Mouse (Mus musculus): ENCODE data around the gene Drg2. TPM values are rescaled to one million over a fixed set of nuclear protein-coding genes. Genes with fewer than 3 reads are reported as not detected.
"Not testable (repeated sequence)": the region's sequence is repeated elsewhere in the genome, so short reads cannot be mapped to it uniquely, and the experiment has no call there.

Drg2 gene
- polyA plus RNA-seq, 1 experiment from 2014 or later = 100 TPM

DNA sequence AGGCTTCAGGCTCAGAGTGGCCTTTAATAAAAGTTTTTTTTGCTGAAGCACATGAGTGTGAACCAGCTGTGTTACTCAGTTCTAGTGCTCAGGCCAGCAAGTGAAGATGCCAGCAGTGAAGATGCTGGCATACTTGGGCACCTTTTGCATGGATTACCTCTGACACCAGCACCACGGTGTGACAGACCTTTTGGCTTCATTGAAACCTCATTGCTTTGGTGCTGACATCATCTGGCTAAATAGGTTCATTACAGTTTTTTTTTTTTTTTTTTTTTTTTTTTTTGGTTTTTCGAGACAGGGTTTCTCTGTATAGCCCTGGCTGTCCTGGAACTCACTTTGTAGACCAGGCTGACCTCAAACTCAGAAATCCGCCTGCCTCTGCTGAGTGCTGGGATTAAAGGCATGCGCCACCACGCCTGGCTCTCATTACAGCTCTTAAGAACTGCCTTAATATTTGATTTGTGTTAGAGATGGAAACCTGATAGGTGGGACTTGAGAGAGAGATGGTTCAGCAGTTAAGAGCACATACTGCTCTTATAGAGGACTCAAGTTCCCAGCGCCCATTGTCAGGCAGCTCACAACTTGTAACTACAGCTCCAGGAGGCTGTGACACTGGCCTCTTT is 32.2 kb upstream of the Drg2 start:
- Histone ChIP-seq H3K4me3 (ENCODE audit: low read length) (no peak overlapping the region), H3K27me3 (replicated peaks; ENCODE audit: control insufficient read depth, insufficient read depth, low read length) (no peaks in the 10 kb centered on the region), H3K9ac (ENCODE audit: low read depth, low read length) (no peak overlapping the region), H3K9me3 (ENCODE audit: control insufficient read depth, low read length) (no peaks in the 10 kb centered on the region), H3K4me1 (ENCODE audit: control insufficient read depth, insufficient read depth, low read depth, low read length) (peaks cover 11% of the 10 kb centered on the region), H3K36me3 (ENCODE audit: control insufficient read depth, insufficient read depth, low read length) (no peaks in the 10 kb centered on the region; the same call in 1 of the 2 replicates), H3K27ac (ENCODE audit: low read depth, low read length) (no peak overlapping the region), H3K4me2 (ENCODE audit: low read length) (no peak overlapping the region)
- WGBS = 68% methylated on average over 5 of the region's 6 CpGs
- ATAC-seq = no peak

DNA sequence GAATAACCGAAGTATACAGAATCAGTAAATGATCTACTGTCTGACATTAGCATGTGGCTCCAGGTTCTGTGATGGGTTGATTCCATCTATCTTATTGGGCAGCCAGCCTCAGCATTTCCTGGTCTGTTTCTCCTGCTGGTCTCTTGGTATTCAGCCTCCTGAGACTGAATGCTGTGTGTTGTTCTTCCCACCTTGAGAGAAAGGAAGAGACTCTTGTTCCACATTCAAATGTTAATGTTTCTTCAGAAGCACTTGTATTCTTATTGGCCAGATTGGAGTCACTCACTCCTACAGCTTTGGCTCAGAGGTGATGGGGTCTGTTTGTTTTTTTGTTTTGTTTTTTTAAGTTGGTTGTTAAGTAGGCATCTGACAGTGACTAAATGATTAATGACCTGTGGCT is 31.4 kb upstream of the Drg2 start:
- Histone ChIP-seq H3K9ac (ENCODE audit: low read depth, low read length) (no peak overlapping the region), H3K36me3 (ENCODE audit: control insufficient read depth, insufficient read depth, low read length) (peaks cover 1% of the 10 kb centered on the region; the same call in 1 of the 2 replicates), H3K4me2 (ENCODE audit: low read length) (no peak overlapping the region), H3K27ac (ENCODE audit: low read depth, low read length) (no peak overlapping the region), H3K4me3 (ENCODE audit: low read length) (no peak overlapping the region), H3K9me3 (ENCODE audit: control insufficient read depth, low read length) (no peaks in the 10 kb centered on the region), H3K27me3 (replicated peaks; ENCODE audit: control insufficient read depth, insufficient read depth, low read length) (no peaks in the 10 kb centered on the region), H3K4me1 (ENCODE audit: control insufficient read depth, insufficient read depth, low read depth, low read length) (peaks cover 11% of the 10 kb centered on the region)
- ATAC-seq = no peak
- 44% methylated on average over 1 of the region's 1 CpGs for WGBS

DNA sequence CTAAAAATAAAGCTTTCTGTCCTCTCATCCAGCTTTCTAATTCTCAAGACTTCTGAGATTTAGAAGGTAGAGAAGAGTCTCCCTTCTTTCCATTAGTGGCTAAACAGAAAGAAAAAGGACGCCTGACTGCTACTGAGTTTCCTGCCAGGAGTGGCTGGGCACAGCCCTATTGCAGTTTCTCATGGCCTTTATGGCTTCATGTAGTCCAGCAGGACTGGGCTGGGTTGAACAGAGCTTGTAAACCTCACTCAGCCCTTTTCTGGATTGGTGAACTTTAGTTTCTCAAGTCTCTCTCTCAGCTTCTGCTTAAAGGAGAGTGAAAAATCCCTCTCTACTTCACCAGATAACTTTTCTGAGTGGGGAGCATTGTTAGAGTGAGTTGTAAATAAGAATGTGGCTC is 28.0 kb upstream of the Drg2 start:
- no peak for ATAC-seq
- WGBS = 93% methylated on average over 1 of the region's 1 CpGs
- no peak overlapping the region for H3K4me2 ChIP-seq (ENCODE audit: low read length)

DNA sequence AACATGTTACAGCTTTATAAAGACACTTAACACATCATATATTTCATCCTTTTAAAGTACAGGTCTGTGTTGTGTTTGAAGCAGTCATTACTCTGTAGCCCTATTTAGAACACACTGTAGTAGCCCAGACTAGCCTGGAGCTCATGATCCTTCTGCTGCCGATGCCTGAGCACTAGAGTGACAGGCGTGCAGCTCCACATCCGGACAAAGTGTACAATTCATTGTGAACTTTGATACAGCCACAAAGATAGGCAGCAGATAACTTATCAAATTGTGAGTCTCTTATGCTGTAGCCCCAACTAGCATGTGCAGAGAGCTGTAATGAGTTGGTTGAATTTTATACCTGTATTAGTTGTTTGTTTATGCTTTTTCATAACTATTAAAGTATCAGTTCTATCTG is 26.8 kb upstream of the Drg2 start:
- no peak overlapping the region for H3K9ac ChIP-seq (ENCODE audit: low read depth, low read length)
- peaks cover 10% of the 10 kb centered on the region for H3K36me3 ChIP-seq (ENCODE audit: control insufficient read depth, insufficient read depth, low read length)
- H3K4me3 ChIP-seq (ENCODE audit: low read length) = no peak overlapping the region
- no peak overlapping the region for H3K27ac ChIP-seq (ENCODE audit: low read depth, low read length)
- ATAC-seq = no peak
- no peak overlapping the region for H3K4me2 ChIP-seq (ENCODE audit: low read length)
- 91% methylated on average over 3 of the region's 3 CpGs for WGBS
- H3K27me3 ChIP-seq (replicated peaks; ENCODE audit: control insufficient read depth, insufficient read depth, low read length) = no peaks in the 10 kb centered on the region
- no peaks in the 10 kb centered on the region for H3K9me3 ChIP-seq (ENCODE audit: control insufficient read depth, low read length)
- no peaks in the 10 kb centered on the region for H3K4me1 ChIP-seq (ENCODE audit: control insufficient read depth, insufficient read depth, low read depth, low read length)

More for the DNA sequence above, 28.0 kb upstream of the Drg2 start:
- Histone ChIP-seq H3K9ac (ENCODE audit: low read depth, low read length) (no peak overlapping the region), H3K27me3 (replicated peaks; ENCODE audit: control insufficient read depth, insufficient read depth, low read length) (no peaks in the 10 kb centered on the region), H3K27ac (ENCODE audit: low read depth, low read length) (no peak overlapping the region), H3K4me1 (ENCODE audit: control insufficient read depth, insufficient read depth, low read depth, low read length) (no peaks in the 10 kb centered on the region), H3K36me3 (ENCODE audit: control insufficient read depth, insufficient read depth, low read length) (peaks cover 4% of the 10 kb centered on the region), H3K4me3 (ENCODE audit: low read length) (no peak overlapping the region), H3K9me3 (ENCODE audit: control insufficient read depth, low read length) (no peaks in the 10 kb centered on the region)

DNA sequence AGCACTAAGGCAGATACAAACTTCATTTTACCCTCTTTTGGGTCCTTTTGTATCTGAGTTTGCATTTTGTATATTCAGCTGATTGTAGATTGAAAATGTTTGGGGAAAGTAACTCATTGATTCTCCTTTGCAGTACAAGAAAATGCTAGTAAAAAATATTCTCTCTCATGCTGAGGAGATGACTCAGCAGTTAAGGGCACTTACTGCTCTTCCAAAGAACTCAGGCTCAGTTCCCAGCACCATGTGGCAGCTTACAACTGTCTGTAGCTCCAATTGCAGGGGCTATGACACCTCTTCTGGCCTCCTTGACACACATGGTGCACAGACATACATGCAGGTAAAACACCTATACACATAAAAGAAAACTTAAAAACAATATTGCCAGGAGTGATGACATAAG is 20.9 kb upstream of the Drg2 start:
- no peak overlapping the region for H3K27ac ChIP-seq (ENCODE audit: low read depth, low read length)
- no peak overlapping the region for H3K4me2 ChIP-seq (ENCODE audit: low read length)
- no peak for ATAC-seq
- peaks cover 28% of the 10 kb centered on the region for H3K36me3 ChIP-seq (ENCODE audit: control insufficient read depth, insufficient read depth, low read length)
- H3K9me3 ChIP-seq (ENCODE audit: control insufficient read depth, low read length) = no peaks in the 10 kb centered on the region
- no peak overlapping the region for H3K9ac ChIP-seq (ENCODE audit: low read depth, low read length)
- H3K4me3 ChIP-seq (ENCODE audit: low read length) = no peak overlapping the region
- H3K27me3 ChIP-seq (replicated peaks; ENCODE audit: control insufficient read depth, insufficient read depth, low read length) = no peaks in the 10 kb centered on the region
- no peaks in the 10 kb centered on the region for H3K4me1 ChIP-seq (ENCODE audit: control insufficient read depth, insufficient read depth, low read depth, low read length)

DNA sequence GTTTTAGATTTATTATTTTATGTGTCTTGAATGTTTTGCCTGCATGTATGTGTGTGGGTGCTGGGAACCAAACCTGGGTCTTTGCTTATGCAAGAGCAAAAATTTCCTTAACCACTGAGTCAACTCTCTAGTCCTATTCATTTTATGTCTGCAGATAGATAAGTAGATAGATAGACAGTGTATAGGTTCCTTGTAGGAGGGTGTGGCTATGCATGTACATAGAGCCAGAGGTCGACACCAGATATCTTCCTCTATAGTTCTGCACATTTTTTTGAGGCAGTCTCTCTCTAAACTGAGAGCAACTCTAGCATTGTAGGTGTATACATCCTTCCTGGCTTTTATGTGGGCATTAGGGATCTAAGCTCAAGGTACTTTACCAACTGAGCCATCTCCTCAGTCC is 19.3 kb upstream of the Drg2 start:
- WGBS = 96% methylated on average over 1 of the region's 1 CpGs
- no peak overlapping the region for H3K9ac ChIP-seq (ENCODE audit: low read depth, low read length)
- H3K27me3 ChIP-seq (replicated peaks; ENCODE audit: control insufficient read depth, insufficient read depth, low read length) = no peaks in the 10 kb centered on the region

DNA sequence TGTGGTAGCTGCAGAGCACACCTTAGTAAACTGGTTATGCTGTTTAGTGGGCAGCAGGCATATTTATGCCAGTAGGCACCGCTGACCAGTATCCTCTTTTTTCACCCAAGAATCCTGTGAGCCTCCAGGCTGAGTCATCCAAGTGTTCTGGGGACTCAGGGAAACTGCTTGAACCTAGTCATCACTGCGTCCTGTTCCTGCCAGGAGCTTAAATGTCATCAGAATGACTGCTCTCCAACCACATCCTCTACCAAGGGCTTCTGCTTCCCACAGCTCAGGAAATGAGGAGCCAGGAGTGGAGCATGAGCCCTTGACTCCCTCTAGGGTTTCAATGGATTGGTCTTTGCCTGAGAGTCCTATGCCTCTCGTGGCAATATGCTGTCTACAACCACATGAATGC is 17.8 kb upstream of the Drg2 start:
- H3K9ac ChIP-seq (ENCODE audit: low read depth, low read length) = no peak overlapping the region
- no peak overlapping the region for H3K4me3 ChIP-seq (ENCODE audit: low read length)
- H3K4me1 ChIP-seq (ENCODE audit: control insufficient read depth, insufficient read depth, low read depth, low read length) = no peaks in the 10 kb centered on the region
- H3K27me3 ChIP-seq (replicated peaks; ENCODE audit: control insufficient read depth, insufficient read depth, low read length) = no peaks in the 10 kb centered on the region
- no peak overlapping the region for H3K27ac ChIP-seq (ENCODE audit: low read depth, low read length)
- no peak overlapping the region for H3K4me2 ChIP-seq (ENCODE audit: low read length)
- peaks cover 32% of the 10 kb centered on the region for H3K36me3 ChIP-seq (ENCODE audit: control insufficient read depth, insufficient read depth, low read length)
- no peak for ATAC-seq
- no peaks in the 10 kb centered on the region for H3K9me3 ChIP-seq (ENCODE audit: control insufficient read depth, low read length)
- WGBS = 97% methylated on average over 3 of the region's 3 CpGs

More for the DNA sequence above, 19.3 kb upstream of the Drg2 start:
- H3K4me3 ChIP-seq (ENCODE audit: low read length) = no peak overlapping the region
- peaks cover 28% of the 10 kb centered on the region for H3K36me3 ChIP-seq (ENCODE audit: control insufficient read depth, insufficient read depth, low read length)
- no peak overlapping the region for H3K27ac ChIP-seq (ENCODE audit: low read depth, low read length)
- H3K9me3 ChIP-seq (ENCODE audit: control insufficient read depth, low read length) = no peaks in the 10 kb centered on the region
- no peak for ATAC-seq
- H3K4me2 ChIP-seq (ENCODE audit: low read length) = no peak overlapping the region
- no peaks in the 10 kb centered on the region for H3K4me1 ChIP-seq (ENCODE audit: control insufficient read depth, insufficient read depth, low read depth, low read length)

DNA sequence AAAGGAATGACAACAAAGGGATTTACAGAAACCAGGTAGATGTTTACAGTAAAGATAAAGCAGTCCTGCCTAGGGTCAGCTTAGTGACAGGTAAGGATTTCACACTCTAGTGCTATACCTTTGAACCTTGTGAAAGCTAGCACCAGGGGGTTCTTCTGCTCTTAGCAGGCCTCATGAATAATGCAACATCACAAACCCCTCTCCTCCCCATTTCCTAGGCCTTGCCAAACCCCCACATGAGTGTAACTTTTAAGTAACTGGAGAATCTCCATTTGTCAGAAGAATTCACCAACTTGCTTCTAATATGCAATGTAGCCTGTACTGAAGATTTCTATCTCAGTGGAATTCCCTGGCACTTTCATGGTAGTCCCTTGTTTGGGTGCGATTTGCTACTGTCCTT is 14.8 kb upstream of the Drg2 start:
- H3K4me1 ChIP-seq (ENCODE audit: control insufficient read depth, insufficient read depth, low read depth, low read length) = not testable (repeated sequence)
- 21% methylated on average over 1 of the region's 1 CpGs for WGBS
- H3K36me3 ChIP-seq (ENCODE audit: control insufficient read depth, insufficient read depth, low read length) = peaks cover 33% of the 10 kb centered on the region

DNA sequence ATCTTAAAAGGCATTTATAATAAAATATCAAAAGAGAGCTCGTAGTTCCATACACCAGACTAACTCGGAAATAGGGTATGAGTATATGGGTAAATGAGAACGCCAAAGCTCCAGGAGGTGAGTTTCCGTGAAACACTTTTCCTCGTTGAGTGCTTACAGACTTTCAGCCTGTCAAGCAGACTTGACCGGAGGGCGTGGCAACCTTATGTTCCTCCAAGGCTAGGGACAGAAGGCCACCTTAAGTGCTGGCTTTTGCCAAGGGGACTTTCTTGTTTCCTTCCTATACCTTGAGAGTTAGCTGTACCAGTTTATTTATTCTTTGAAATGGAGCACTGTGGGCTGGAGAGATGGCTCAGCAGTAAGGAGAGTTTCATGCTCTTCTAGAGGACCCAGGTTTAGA is 14.2 kb upstream of the Drg2 start:
- H3K27me3 ChIP-seq (replicated peaks; ENCODE audit: control insufficient read depth, insufficient read depth, low read length) = no peaks in the 10 kb centered on the region
- no peak overlapping the region for H3K9ac ChIP-seq (ENCODE audit: low read depth, low read length)
- no peak for ATAC-seq
- H3K4me1 ChIP-seq (ENCODE audit: control insufficient read depth, insufficient read depth, low read depth, low read length) = no peaks in the 10 kb centered on the region
- H3K4me2 ChIP-seq (ENCODE audit: low read length) = no peak overlapping the region
- H3K27ac ChIP-seq (ENCODE audit: low read depth, low read length) = no peak overlapping the region
- H3K36me3 ChIP-seq (ENCODE audit: control insufficient read depth, insufficient read depth, low read length) = peaks cover 28% of the 10 kb centered on the region
- whole genome bisulfite sequencing = 39% methylated on average over 7 of the region's 7 CpGs
- no peak overlapping the region for H3K4me3 ChIP-seq (ENCODE audit: low read length)
- H3K9me3 ChIP-seq (ENCODE audit: control insufficient read depth, low read length) = no peaks in the 10 kb centered on the region

More for the DNA sequence above, 14.8 kb upstream of the Drg2 start:
- ATAC-seq; H3K4me3 ChIP-seq (ENCODE audit: low read length); H3K9ac ChIP-seq (ENCODE audit: low read depth, low read length); H3K4me2 ChIP-seq (ENCODE audit: low read length); H3K27ac ChIP-seq (ENCODE audit: low read depth, low read length); H3K27me3 ChIP-seq (replicated peaks; ENCODE audit: control insufficient read depth, insufficient read depth, low read length); H3K9me3 ChIP-seq (ENCODE audit: control insufficient read depth, low read length): not testable (repeated sequence)

DNA sequence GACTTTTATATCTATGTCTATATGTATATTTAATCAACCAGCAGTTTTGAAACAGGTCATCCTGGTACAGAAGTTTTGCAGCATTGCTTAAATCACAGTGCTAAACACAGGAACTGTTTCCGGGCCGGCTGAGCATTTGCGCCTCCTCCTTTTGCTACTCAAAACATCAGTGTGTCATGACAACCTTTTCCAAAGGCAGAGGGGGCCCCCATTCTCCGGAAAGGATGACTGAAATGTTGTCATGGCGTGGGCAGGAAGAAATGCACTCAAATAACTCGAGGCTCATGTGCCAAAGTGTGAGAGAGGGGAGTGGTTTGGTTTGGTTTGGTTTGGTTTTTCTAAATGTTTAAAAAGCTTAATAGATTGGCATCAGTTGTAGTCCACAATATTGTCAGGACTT is 11.5 kb upstream of the Drg2 start:
- no peak overlapping the region for H3K9ac ChIP-seq (ENCODE audit: low read depth, low read length)
- H3K27me3 ChIP-seq (replicated peaks; ENCODE audit: control insufficient read depth, insufficient read depth, low read length) = no peaks in the 10 kb centered on the region
- WGBS = 89% methylated on average over 6 of the region's 6 CpGs
- H3K27ac ChIP-seq (ENCODE audit: low read depth, low read length) = no peak overlapping the region
- peaks cover 18% of the 10 kb centered on the region for H3K36me3 ChIP-seq (ENCODE audit: control insufficient read depth, insufficient read depth, low read length)
- no peak for ATAC-seq
- H3K4me2 ChIP-seq (ENCODE audit: low read length) = no peak overlapping the region
- H3K9me3 ChIP-seq (ENCODE audit: control insufficient read depth, low read length) = no peaks in the 10 kb centered on the region
- H3K4me1 ChIP-seq (ENCODE audit: control insufficient read depth, insufficient read depth, low read depth, low read length) = no peaks in the 10 kb centered on the region
- no peak overlapping the region for H3K4me3 ChIP-seq (ENCODE audit: low read length)
